Mouse (Mus musculus) liver, embryonic 13.5 days (tissue): Measurements from ENCODE around the gene Il18r1. TPM values are rescaled to one million over a fixed set of nuclear protein-coding genes. Genes with fewer than 3 reads are reported as not detected.

Experiments
- ATAC-seq: fragments of 200-750 bp; cut with Nextera tagmentation; 2 replicates; pipeline ENCODE4 v1.8.0; 2017; ENCODE audit warnings: low read depth, mild to moderate bottlenecking, moderate number of reproducible peaks, moderate library complexity
- DNase-seq: peaks from one replicate; pipeline ENCODE4 v3.0.0; 2022
- H3K27ac ChIP-seq: fragments of 300-500 bp; sonication (generic); 2 replicates; pipeline ENCODE4 v1.5.1; 2015; ENCODE audit warnings: moderate library complexity, mild to moderate bottlenecking, inconsistent platforms
- H3K27me3 ChIP-seq: fragments of 300-500 bp; sonication (generic); 2 replicates; pipeline ENCODE4 v1.6.1; 2015; ENCODE audit warnings: mild to moderate bottlenecking, inconsistent platforms
- H3K36me3 ChIP-seq: fragments of 300-500 bp; sonication (generic); 2 replicates; pipeline ENCODE4 v1.6.1; 2015; ENCODE audit warnings: mild to moderate bottlenecking, inconsistent platforms
- H3K4me1 ChIP-seq: fragments of 300-500 bp; sonication (generic); replicated peaks from 2 replicates; pipeline ENCODE4 v1.6.1; 2015; ENCODE audit warnings: inconsistent platforms
- H3K4me2 ChIP-seq: fragments of 300-500 bp; sonication (generic); 2 replicates; pipeline ENCODE4 v1.6.1; 2015; ENCODE audit warnings: inconsistent platforms, mild to moderate bottlenecking, moderate library complexity
- H3K4me3 ChIP-seq: fragments of 300-500 bp; sonication (generic); replicated peaks from 2 replicates; pipeline ENCODE4 v1.5.1; 2015; ENCODE audit warnings: mild to moderate bottlenecking, inconsistent platforms
- H3K9ac ChIP-seq: fragments of 300-500 bp; sonication (generic); 2 replicates; pipeline ENCODE4 v1.6.1; 2015; ENCODE audit warnings: mild to moderate bottlenecking, inconsistent platforms
- H3K9me3 ChIP-seq: fragments of 300-500 bp; sonication (generic); replicated peaks from 2 replicates; pipeline ENCODE4 v1.6.1; 2016; ENCODE audit warnings: inconsistent platforms
- WGBS: fragments of 180-500 bp; shearing (Covaris S2); methylation state at CpG from one replicate; pipeline ENCODE4 v1.1.7; 2015; ENCODE audit not compliant: insufficient replicate concordance; 5-methylcytosine and 5-hydroxymethylcytosine counted together
- polyA plus RNA-seq: library from polyadenylated mRNA; unstranded; fragments of >200 nt; fragmentation: Nextera tagmentation; extraction: Ambion mirVana; gene quantifications from 2 replicates; pipeline ENCODE4 v1.2.1, GENCODE M21; 2015

The Il18r1 gene
- polyA plus RNA-seq, 1 experiment from 2014 or later = 0.03 TPM

GRCm38 (mm10) chr1:40546645-40547044, 81.3 kb downstream of the Il18r1 start:
- no peak overlapping the region for H3K9ac ChIP-seq
- no peaks in the 10 kb centered on the region for H3K36me3 ChIP-seq
- ATAC-seq (no peak), DNase-seq (no peak)
- H3K4me2 ChIP-seq = no peak overlapping the region
- no peaks in the 10 kb centered on the region for H3K27me3 ChIP-seq
- no peak overlapping the region for H3K4me3 ChIP-seq
- H3K9me3 ChIP-seq = no peaks in the 10 kb centered on the region
- no peaks in the 10 kb centered on the region for H3K4me1 ChIP-seq
- 63% methylated on average over 4 of the region's 4 CpGs for WGBS
- no peak overlapping the region for H3K27ac ChIP-seq

GRCm38 (mm10) chr1:40547064-40547572, 81.8 kb downstream of the Il18r1 start:
- no peak overlapping the region for H3K27ac ChIP-seq
- no peak overlapping the region for H3K4me2 ChIP-seq
- H3K36me3 ChIP-seq = no peaks in the 10 kb centered on the region
- no peaks in the 10 kb centered on the region for H3K4me1 ChIP-seq
- ATAC-seq (no peak), DNase-seq (no peak)
- no peaks in the 10 kb centered on the region for H3K9me3 ChIP-seq
- 75% methylated on average over 11 of the region's 11 CpGs for WGBS
- no peak overlapping the region for H3K4me3 ChIP-seq
- no peak overlapping the region for H3K9ac ChIP-seq
- H3K27me3 ChIP-seq = no peaks in the 10 kb centered on the region

GRCm38 (mm10) chr1:40547762-40548161, 82.4 kb downstream of the Il18r1 start:
- H3K27me3 ChIP-seq = no peaks in the 10 kb centered on the region
- no peaks in the 10 kb centered on the region for H3K4me1 ChIP-seq
- H3K4me3 ChIP-seq = no peak overlapping the region
- H3K9ac ChIP-seq = no peak overlapping the region
- ATAC-seq (no peak), DNase-seq (no peak)
- no peaks in the 10 kb centered on the region for H3K9me3 ChIP-seq
- no peaks in the 10 kb centered on the region for H3K36me3 ChIP-seq
- WGBS = 64% methylated on average over 10 of the region's 10 CpGs
- no peak overlapping the region for H3K4me2 ChIP-seq
- H3K27ac ChIP-seq = no peak overlapping the region

Other genes starting within 250 kb of the Il18r1 start
- gene Il1r1, start 240.5 kb upstream of the Il18r1 start, polyA plus RNA-seq = 9.2 and 12.3 TPM in 2 replicates
- gene Il1rl2, start 140.9 kb upstream of the Il18r1 start, polyA plus RNA-seq = 1.4 and 1.8 TPM in 2 replicates
- gene Il1rl1, start 36.0 kb upstream of the Il18r1 start, polyA plus RNA-seq = 2.3 and 3.8 TPM in 2 replicates
- gene Il18rap, start 49.8 kb downstream of the Il18r1 start, polyA plus RNA-seq = 0.69 and 0.76 TPM in 2 replicates
- not detected in 2 replicates for gene Slc9a4, start 114.5 kb downstream of the Il18r1 start, polyA plus RNA-seq
- gene Slc9a2, start 215.0 kb downstream of the Il18r1 start, polyA plus RNA-seq = not detected in 2 replicates